Mouse (Mus musculus): ENCODE results near the gene Fam183b. TPM values are rescaled to one million over a fixed set of nuclear protein-coding genes. Genes with fewer than 3 reads are reported as not detected.

Fam183b gene
- polyA plus RNA-seq (2012; rRNA removed): 1.9 and 2.0 TPM in 2 replicates

GRCm38 (mm10) chr11:58801558-58802228, at the start of gene Fam183b:
Gene Fam183b (minus strand): TSS chr11:58801960.

GRCm38 (mm10) chr11:58846919-58847461, 45.2 kb upstream of the Fam183b start, which contains the start of gene Gm12258:
Gene Gm12258 (plus strand): TSS chr11:58847158.

GRCm38 (mm10) chr11:58838951-58839350, 37.2 kb upstream of the Fam183b start, which contains the start of gene Olfr311:
Gene Olfr311 (plus strand): TSS chr11:58839251.

GRCm38 (mm10) chr11:58828937-58829336, 27.2 kb upstream of the Fam183b start, which contains the start of gene Olfr312:
Gene Olfr312 (plus strand): TSS chr11:58829237.

DNA sequence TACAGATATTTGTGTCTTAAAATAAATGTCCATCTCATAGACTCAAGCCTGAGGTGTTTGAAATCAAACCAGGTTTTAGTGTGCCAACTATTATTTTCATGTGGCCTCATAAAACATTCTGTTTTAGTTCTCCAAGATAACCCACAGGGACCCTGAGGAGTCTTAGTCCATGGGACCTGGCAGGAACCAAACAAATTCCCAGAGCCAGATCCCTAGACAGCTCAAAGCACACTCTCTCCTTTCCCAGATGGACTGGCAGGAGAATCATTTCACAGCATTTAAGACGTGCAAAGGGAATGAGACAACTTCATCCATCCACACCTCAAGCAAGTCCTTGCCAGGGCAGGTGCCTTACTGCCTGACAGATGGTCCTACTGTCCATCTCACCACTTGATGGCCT, 12.9 kb upstream of the Fam183b start, which contains the start of gene Olfr313:
Gene Olfr313, plus strand, starts transcription at position 301 of the 400 bp plus-strand sequence.

DNA sequence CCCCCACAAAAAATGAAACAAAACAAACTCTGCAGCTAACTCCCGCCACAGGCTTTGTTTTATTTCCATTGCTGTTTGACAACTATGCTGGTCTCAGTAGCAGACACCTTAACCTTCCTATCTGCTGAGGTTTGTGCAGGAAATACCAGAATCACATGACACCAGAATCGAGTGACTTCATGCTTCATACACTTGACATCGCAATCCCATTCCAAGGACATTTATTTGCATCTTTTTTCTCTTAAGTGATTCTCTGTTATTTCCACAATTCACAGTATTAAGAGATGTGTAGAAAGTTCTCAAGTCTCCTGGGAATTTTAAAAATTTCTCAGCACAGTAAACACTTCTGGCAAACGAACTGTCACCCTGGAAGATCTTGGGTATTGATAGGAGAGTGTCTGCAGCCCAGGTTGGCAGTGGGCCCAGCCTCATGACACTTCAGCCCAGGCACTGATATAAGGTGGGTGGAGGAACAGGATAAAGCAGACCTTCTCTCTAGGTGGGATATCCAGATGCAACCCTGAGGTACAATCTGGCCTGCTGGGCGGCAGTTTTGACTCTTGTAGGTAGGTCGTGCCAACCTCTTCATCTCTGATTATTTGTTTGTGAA, 19.2 kb downstream of the Fam183b start, which contains the start of gene Olfr314:
Gene Olfr314, plus strand, starts transcription at position 473 of the 610 bp plus-strand sequence.

DNA sequence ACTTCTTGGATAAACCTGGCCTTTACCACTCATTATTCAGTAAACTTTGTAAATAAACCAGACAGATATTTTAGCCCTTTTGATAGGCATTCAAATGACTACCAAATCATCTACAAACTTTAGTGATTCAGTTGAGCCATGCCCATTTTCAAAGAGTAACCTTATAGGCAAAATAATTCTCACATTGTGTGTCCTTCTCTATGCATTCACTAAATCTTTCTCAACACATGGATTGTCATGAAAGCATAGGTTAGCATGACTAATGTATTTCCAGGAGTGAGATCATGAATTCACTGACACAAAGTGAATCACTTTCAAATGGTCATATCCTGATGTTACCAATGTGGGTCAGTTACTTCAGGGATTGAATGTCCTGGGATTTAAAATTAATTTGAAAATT, 28.9 kb downstream of the Fam183b start, which contains the start of gene Olfr315:
Gene Olfr315, plus strand, starts transcription at position 301 of the 400 bp plus-strand sequence.

GRCm38 (mm10) chr11:58752434-58752833, 49.3 kb downstream of the Fam183b start, which contains the start of gene Olfr316:
Gene Olfr316 (plus strand): TSS chr11:58752734.

Other genes with a start within 250 kb of the Fam183b start
- 0.06 TPM in 1 of 2 replicates, not detected in the other for gene Olfr328, start 246.3 kb downstream of the Fam183b start, polyA plus RNA-seq (2012; rRNA removed)
- gene Olfr224, start 231.4 kb downstream of the Fam183b start, polyA plus RNA-seq (2012; rRNA removed): 0.05 TPM in 1 of 2 replicates, not detected in the other
- gene Olfr325, start 224.2 kb downstream of the Fam183b start, polyA plus RNA-seq (2012; rRNA removed): not detected in 2 replicates
- gene Olfr324, start 206.8 kb downstream of the Fam183b start, polyA plus RNA-seq (2012; rRNA removed): 0.01 TPM in 1 of 2 replicates, not detected in the other
- not detected in 2 replicates for gene 2210407C18Rik, start 185.9 kb downstream of the Fam183b start, polyA plus RNA-seq (2012; rRNA removed)
- not detected in 2 replicates for gene Olfr323, start 171.5 kb downstream of the Fam183b start, polyA plus RNA-seq (2012; rRNA removed)
- gene Trim58, start 161.5 kb downstream of the Fam183b start, polyA plus RNA-seq (2012; rRNA removed): 0.92 and 1.0 TPM in 2 replicates
- gene Olfr322, start 143.2 kb downstream of the Fam183b start, polyA plus RNA-seq (2012; rRNA removed): 0.02 and 0.06 TPM in 2 replicates
- gene Olfr320, start 120.9 kb downstream of the Fam183b start, polyA plus RNA-seq (2012; rRNA removed): not detected in 2 replicates
- gene Olfr319, start 102.8 kb downstream of the Fam183b start, polyA plus RNA-seq (2012; rRNA removed): not detected in 2 replicates
- not detected in 2 replicates for gene Olfr318, start 77.9 kb downstream of the Fam183b start, polyA plus RNA-seq (2012; rRNA removed)
- gene Olfr317, start 62.7 kb downstream of the Fam183b start, polyA plus RNA-seq (2012; rRNA removed): 0.04 and 0.05 TPM in 2 replicates
- not detected in 2 replicates for gene Olfr316, start 49.2 kb downstream of the Fam183b start, polyA plus RNA-seq (2012; rRNA removed)
- gene Olfr315, start 28.8 kb downstream of the Fam183b start, polyA plus RNA-seq (2012; rRNA removed): not detected in 2 replicates
- gene Olfr314, start 19.0 kb downstream of the Fam183b start, polyA plus RNA-seq (2012; rRNA removed): not detected in 2 replicates
- not detected in 2 replicates for gene Olfr313, start 13.0 kb upstream of the Fam183b start, polyA plus RNA-seq (2012; rRNA removed)
- gene Olfr312, start 27.3 kb upstream of the Fam183b start, polyA plus RNA-seq (2012; rRNA removed): not detected in 2 replicates
- 0.04 TPM in 1 of 2 replicates, not detected in the other for gene Olfr311, start 37.3 kb upstream of the Fam183b start, polyA plus RNA-seq (2012; rRNA removed)
- 14.4 and 18.1 TPM in 2 replicates for gene Gm12258, start 45.2 kb upstream of the Fam183b start, polyA plus RNA-seq (2012; rRNA removed)
- 8.4 and 10.1 TPM in 2 replicates for gene 2810021J22Rik, start 65.3 kb upstream of the Fam183b start, polyA plus RNA-seq (2012; rRNA removed)
- 4.0 and 6.2 TPM in 2 replicates for gene Zfp39, start 102.3 kb upstream of the Fam183b start, polyA plus RNA-seq (2012; rRNA removed)
- gene Btnl10, start 115.9 kb upstream of the Fam183b start, polyA plus RNA-seq (2012; rRNA removed): 0.25 and 0.91 TPM in 2 replicates
- 274 and 477 TPM in 2 replicates for gene Rnf187, start 137.0 kb upstream of the Fam183b start, polyA plus RNA-seq (2012; rRNA removed)
- gene Hist3h2ba, start 147.0 kb upstream of the Fam183b start, polyA plus RNA-seq (2012; rRNA removed): 131 and 225 TPM in 2 replicates
- 35.5 and 38.9 TPM in 2 replicates for gene Hist3h2a, start 152.7 kb upstream of the Fam183b start, polyA plus RNA-seq (2012; rRNA removed)
- 0.31 and 0.61 TPM in 2 replicates for gene Trim17, start 152.7 kb upstream of the Fam183b start, polyA plus RNA-seq (2012; rRNA removed)
- gene Trim11, start 176.1 kb upstream of the Fam183b start, polyA plus RNA-seq (2012; rRNA removed): 25.3 and 33.0 TPM in 2 replicates